ENCODE assay signal across 19 mouse cellular contexts in the genomic region with DNA sequence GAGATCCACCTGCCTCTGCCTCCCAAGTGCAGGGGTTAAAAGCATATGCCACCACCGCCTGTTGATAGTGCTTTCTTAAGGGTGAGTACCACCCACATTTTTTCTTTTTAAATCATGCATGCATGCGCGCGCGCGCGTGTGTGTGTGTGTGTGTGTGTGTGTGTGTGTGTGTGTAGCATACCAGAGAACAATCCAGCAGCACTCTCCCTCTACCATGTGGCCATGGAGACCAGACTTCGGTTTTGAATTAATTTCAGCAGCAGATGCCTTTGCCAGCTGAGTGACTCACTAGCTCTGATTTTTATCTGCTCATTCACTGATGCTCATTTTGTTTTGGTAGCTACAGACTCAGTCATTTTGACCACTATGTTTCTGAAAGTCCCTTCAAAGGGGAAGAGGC. TPM values are rescaled to one million over a fixed set of nuclear protein-coding genes. Genes with fewer than 3 reads are reported as not detected.
DNase-seq lines count a peak whose midpoint lies in the region; ATAC-seq and TF ChIP-seq lines count a peak whose summit lies in the region.
"Had no signal": no experiment of that assay in that cellular context is flagged by ENCODE, and none has a peak within 500 bp of the region (broad histone marks: within the 10 kb centered on the region; RNA-seq: fewer than 3 reads in every experiment).

No protein-coding gene starts in this region.

- H3K9ac ChIP-seq in midbrain, postnatal 0 days (replicated peaks; ENCODE audit: low read length, poor library complexity, severe bottlenecking), result no peak overlapping the region
- H3K9ac ChIP-seq: kidney, embryonic 15.5 days; limb, embryonic 12.5 days; liver, postnatal 0 days; neural tube, embryonic 15.5 days had no signal

- H3K36me3 ChIP-seq in midbrain, postnatal 0 days (ENCODE audit: insufficient read depth, low read length), result no peaks in the 10 kb centered on the region
- H3K36me3 ChIP-seq: kidney, embryonic 15.5 days; limb, embryonic 12.5 days; neural tube, embryonic 15.5 days had no signal

- peak; percentile 43 for DNase-seq in 416B (ENCODE audit: low read depth)
- DNase-seq in brain, embryonic 14.5 days (ENCODE audit: low read depth), result peak; percentile 1
- peak; percentile 71 to 75 for DNase-seq in layer of hippocampus, adult 8-10 months (ENCODE audit: low spot score in 2 of 2)
- DNase-seq in left cerebral cortex, postnatal 14 days (ENCODE audit: low spot score in 2 of 2), result peak; percentile 64 to 87
- DNase-seq in cerebellum, postnatal 25 days, result no peak
- no peak for DNase-seq in cerebellum, adult 9-10 months
- no peak for DNase-seq in midbrain, postnatal 0 days (ENCODE audit: low spot score)
- DNase-seq in cerebellum, adult 11 months, result no peak
- DNase-seq: adrenal gland, postnatal 14 days; cerebellum, adult 2 months; heart, postnatal 10 days; liver, postnatal 0 days had no signal

- H3K4me2 ChIP-seq in midbrain, postnatal 0 days (ENCODE audit: low read depth, low read length, poor library complexity, severe bottlenecking), result no peak overlapping the region
- H3K4me2 ChIP-seq: kidney, embryonic 15.5 days; limb, embryonic 12.5 days; neural tube, embryonic 15.5 days had no signal

- no peaks in the 10 kb centered on the region for H3K4me1 ChIP-seq in midbrain, postnatal 0 days (ENCODE audit: insufficient read depth, low read length)
- H3K4me1 ChIP-seq: kidney, embryonic 15.5 days; limb, embryonic 12.5 days; neural tube, embryonic 15.5 days had no signal

- ATAC-seq in midbrain, postnatal 0 days (ENCODE audit: low FRiP score), result no peak
- ATAC-seq: hindbrain, postnatal 0 days; liver, postnatal 0 days had no signal

- WGBS in midbrain, postnatal 0 days, result 90% methylated on average over 8 of the region's 8 CpGs

- no peak overlapping the region for H3K27ac ChIP-seq in midbrain, postnatal 0 days (ENCODE audit: low read depth, low read length)
- H3K27ac ChIP-seq: hindbrain, postnatal 0 days; kidney, embryonic 15.5 days; limb, embryonic 12.5 days; neural tube, embryonic 15.5 days; stomach, postnatal 0 days had no signal

- no peak for TF ChIP-seq POLR2A in brain, embryonic 14.5 days (IDR thresholded peaks at IDR 0.05; ENCODE audit: borderline replicate concordance, extremely low read depth, insufficient read depth, insufficient read length, poor library complexity, severe bottlenecking)

- TF ChIP-seq CTCF in brain, embryonic 14.5 days (IDR thresholded peaks at IDR 0.05; ENCODE audit: borderline replicate concordance, extremely low read depth, insufficient read depth, insufficient read length), result no peak
- TF ChIP-seq CTCF in midbrain, postnatal 0 days (IDR thresholded peaks at IDR 0.05), result no peak

- H3K9me3 ChIP-seq in midbrain, postnatal 0 days (ENCODE audit: low read length), result no peaks in the 10 kb centered on the region
- H3K9me3 ChIP-seq: kidney, embryonic 15.5 days; limb, embryonic 12.5 days; neural tube, embryonic 15.5 days had no signal

- no peak overlapping the region for H3K4me3 ChIP-seq in midbrain, postnatal 0 days (ENCODE audit: low read depth, low read length)
- H3K4me3 ChIP-seq: erythroblast, embryonic 14.5 days; kidney, embryonic 15.5 days; limb, embryonic 12.5 days; neural tube, embryonic 15.5 days had no signal

- intact Hi-C loops in left cerebral cortex, postnatal 14 days (cut with DNase I), result no loop called here

- H3K27me3 ChIP-seq in midbrain, postnatal 0 days (ENCODE audit: insufficient read depth, low read length), result no peaks in the 10 kb centered on the region
- H3K27me3 ChIP-seq: kidney, embryonic 15.5 days; limb, embryonic 12.5 days had no signal

RNA-seq across cellular contexts. Expression of a gene that starts 8.9 kb away (rescaled TPM):
- polyA plus RNA-seq in brain, embryonic 14.5 days (2012; rRNA removed), result 0.06 TPM in 1 of 2 replicates, not detected in the other
- not detected for total RNA-seq in layer of hippocampus, adult 8-10 months (2022)
- not detected for total RNA-seq in left cerebral cortex, postnatal 14 days (2021)
- total RNA-seq in midbrain, postnatal 0 days (2014; rRNA removed), result 2.0 TPM in 1 of 2 replicates, not detected in the other
- polyA plus RNA-seq in midbrain, postnatal 0 days (2015; fragmentation: Nextera tagmentation; extraction: Ambion mirVana), result 0.12 TPM in 1 of 2 replicates, not detected in the other
- total RNA-seq: adrenal gland, postnatal 14 days; heart, postnatal 10 days had no signal
- polyA plus RNA-seq: cerebellum, adult 2 months; erythroblast, embryonic 14.5 days; neural tube, embryonic 15.5 days; stomach, postnatal 0 days had no signal

RNA-seq across cellular contexts. Expression of a gene that starts 15.6 kb away (rescaled TPM):
- polyA plus RNA-seq in brain, embryonic 14.5 days (2012; rRNA removed), result 60.9 and 67.3 TPM in 2 replicates
- total RNA-seq in layer of hippocampus, adult 8-10 months (2022), result 10 to 100 TPM; 72.9 to 81.7 (median 77.2) TPM
- total RNA-seq in left cerebral cortex, postnatal 14 days (2021), result 10 to 100 TPM; 90.7 to 98.6 TPM
- 124 and 133 TPM in 2 replicates for total RNA-seq in midbrain, postnatal 0 days (2014; rRNA removed)
- polyA plus RNA-seq in midbrain, postnatal 0 days (2015; fragmentation: Nextera tagmentation; extraction: Ambion mirVana), result 115 and 122 TPM in 2 replicates

RNA-seq across cellular contexts. Expression of a gene that starts 32.5 kb away (rescaled TPM):
- polyA plus RNA-seq in brain, embryonic 14.5 days (2012; rRNA removed), result 0.14 and 0.16 TPM in 2 replicates
- total RNA-seq in layer of hippocampus, adult 8-10 months (2022), result under 1 TPM; 0.28 to 0.91 (median 0.43) TPM
- under 1 TPM; 0.25 to 0.26 TPM for total RNA-seq in left cerebral cortex, postnatal 14 days (2021)
- total RNA-seq in midbrain, postnatal 0 days (2014; rRNA removed), result not detected in 2 replicates
- polyA plus RNA-seq in midbrain, postnatal 0 days (2015; fragmentation: Nextera tagmentation; extraction: Ambion mirVana), result 0.56 and 0.72 TPM in 2 replicates
- total RNA-seq: megakaryocyte progenitor cell, adult 5-6 weeks had no signal
- polyA plus RNA-seq: erythroblast, embryonic 14.5 days had no signal

RNA-seq across cellular contexts. Expression of a gene that starts 33.1 kb away (rescaled TPM):
- polyA plus RNA-seq in brain, embryonic 14.5 days (2012; rRNA removed), result 42.4 and 44.3 TPM in 2 replicates
- total RNA-seq in layer of hippocampus, adult 8-10 months (2022), result 10 to 100 TPM; 40.0 to 53.1 (median 45.1) TPM
- total RNA-seq in left cerebral cortex, postnatal 14 days (2021), result 10 to 100 TPM; 27.4 to 30.8 TPM
- total RNA-seq in midbrain, postnatal 0 days (2014; rRNA removed), result 42.1 and 42.6 TPM in 2 replicates
- 82.8 and 83.5 TPM in 2 replicates for polyA plus RNA-seq in midbrain, postnatal 0 days (2015; fragmentation: Nextera tagmentation; extraction: Ambion mirVana)

RNA-seq across cellular contexts. Expression of a gene that starts 42.0 kb away (rescaled TPM):
- polyA plus RNA-seq in brain, embryonic 14.5 days (2012; rRNA removed), result 18.6 and 21.0 TPM in 2 replicates
- 10 to 100 TPM; 36.7 to 46.4 (median 37.5) TPM for total RNA-seq in layer of hippocampus, adult 8-10 months (2022)
- 10 to 100 TPM; 25.8 to 26.2 TPM for total RNA-seq in left cerebral cortex, postnatal 14 days (2021)
- 14.3 and 19.2 TPM in 2 replicates for total RNA-seq in midbrain, postnatal 0 days (2014; rRNA removed)
- polyA plus RNA-seq in midbrain, postnatal 0 days (2015; fragmentation: Nextera tagmentation; extraction: Ambion mirVana), result 23.2 and 23.7 TPM in 2 replicates

Comparison
In these comparisons a context has a peak if more than half of its experiments do, and no peak if none do; other contexts are left out.
1. DNase-seq: peak in 416B (single experiment), brain, embryonic 14.5 days (single experiment), layer of hippocampus, adult 8-10 months (2 of 2) and left cerebral cortex, postnatal 14 days (2 of 2); none in cerebellum, postnatal 25 days (0 of 2), cerebellum, adult 9-10 months (single experiment), midbrain, postnatal 0 days (single experiment) and cerebellum, adult 11 months (single experiment).